Mouse (Mus musculus): ENCODE results near the gene Gas1. TPM values are rescaled to one million over a fixed set of nuclear protein-coding genes. Genes with fewer than 3 reads are reported as not detected.

Gene Gas1
- not detected in 2 replicates for polyA plus RNA-seq (2012; ENCODE audit: insufficient read depth, low replicate concordance)

DNA sequence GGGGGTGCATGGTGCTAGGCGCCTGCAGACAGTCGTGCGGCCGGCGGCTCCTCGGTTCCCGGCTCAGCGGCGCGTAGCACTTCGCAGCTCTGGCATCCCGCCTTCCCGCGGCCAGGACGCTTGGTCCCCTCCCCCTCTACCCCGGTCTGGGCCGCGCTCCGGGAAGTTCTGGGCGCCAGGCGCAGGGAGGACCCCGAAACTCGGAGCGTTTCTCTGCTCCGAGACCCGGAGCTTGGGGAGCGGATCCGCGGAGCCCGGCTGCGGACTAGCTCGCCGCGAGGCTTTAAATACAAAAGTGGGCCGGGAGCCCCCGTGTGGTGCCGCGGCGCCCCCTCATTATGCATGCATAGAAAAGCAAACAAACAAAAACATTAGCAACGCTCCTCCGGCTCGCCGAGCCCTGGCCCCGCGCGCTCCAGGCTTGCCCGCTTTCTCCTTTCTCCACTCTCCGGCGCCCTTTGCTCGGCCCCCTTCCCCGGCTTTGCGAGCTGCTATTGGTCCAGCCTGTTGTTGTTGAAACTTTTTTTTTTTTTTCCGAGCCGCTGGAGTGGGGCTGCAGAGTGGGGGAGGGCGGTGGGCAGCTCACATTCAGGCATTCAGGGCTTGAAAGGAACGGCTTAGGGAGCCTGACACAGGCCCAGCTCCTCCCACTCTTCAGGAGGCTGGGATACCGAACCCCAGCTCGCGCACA is at the start of gene Gas1:
Gene Gas1 (minus strand): TSS at position 260 of the 691 bp plus-strand sequence.
- H3K4me3 ChIP-seq (replicated peaks) = peak within 1 kb of the TSS; percentile 89
- H3K27me3 ChIP-seq (replicated peaks) = peaks cover 63% of the 10 kb centered on the region
- H3K4me1 ChIP-seq = peaks cover 31% of the 10 kb centered on the region
- H3K36me3 ChIP-seq (replicated peaks; ENCODE audit: low read length) = no peaks in the 10 kb centered on the region
- TF ChIP-seq GATA1 (IDR thresholded peaks at IDR 0.05; ENCODE audit: borderline replicate concordance, low read length) (no peak), FLI1 (IDR thresholded peaks at IDR 0.05; ENCODE audit: low read length) (no peak)
- H3K9me3 ChIP-seq = peaks cover 8% of the 10 kb centered on the region

GRCm38 (mm10) chr13:60226251-60226836 is 49.2 kb upstream of the Gas1 start:
- H3K4me3 ChIP-seq (replicated peaks) = no peak overlapping the region
- peaks cover 61% of the 10 kb centered on the region for H3K9me3 ChIP-seq
- H3K27me3 ChIP-seq (replicated peaks) = no peaks in the 10 kb centered on the region
- H3K36me3 ChIP-seq (replicated peaks; ENCODE audit: low read length) = no peaks in the 10 kb centered on the region
- TF ChIP-seq GATA1 (IDR thresholded peaks at IDR 0.05; ENCODE audit: borderline replicate concordance, low read length) (no peak), FLI1 (IDR thresholded peaks at IDR 0.05; ENCODE audit: low read length) (no peak)
- no peaks in the 10 kb centered on the region for H3K4me1 ChIP-seq

GRCm38 (mm10) chr13:60225736-60226135 is 48.6 kb upstream of the Gas1 start:
- Histone ChIP-seq H3K4me3 (replicated peaks) (no peak overlapping the region), H3K4me1 (no peaks in the 10 kb centered on the region), H3K9me3 (peaks cover 58% of the 10 kb centered on the region), H3K36me3 (replicated peaks; ENCODE audit: low read length) (no peaks in the 10 kb centered on the region), H3K27me3 (replicated peaks) (no peaks in the 10 kb centered on the region)
- TF ChIP-seq GATA1 (IDR thresholded peaks at IDR 0.05; ENCODE audit: borderline replicate concordance, low read length) (no peak), FLI1 (IDR thresholded peaks at IDR 0.05; ENCODE audit: low read length) (no peak)

GRCm38 (mm10) chr13:60225276-60225675 is 48.1 kb upstream of the Gas1 start:
- no peaks in the 10 kb centered on the region for H3K36me3 ChIP-seq (replicated peaks; ENCODE audit: low read length)
- no peaks in the 10 kb centered on the region for H3K4me1 ChIP-seq
- no peak overlapping the region for H3K4me3 ChIP-seq (replicated peaks)
- no peaks in the 10 kb centered on the region for H3K27me3 ChIP-seq (replicated peaks)
- TF ChIP-seq GATA1 (IDR thresholded peaks at IDR 0.05; ENCODE audit: borderline replicate concordance, low read length) (no peak), FLI1 (IDR thresholded peaks at IDR 0.05; ENCODE audit: low read length) (no peak)
- H3K9me3 ChIP-seq = peaks cover 53% of the 10 kb centered on the region

- TF ChIP-seq FLI1 (IDR thresholded peaks at IDR 0.05; ENCODE audit: low read length) (no peak), GATA1 (IDR thresholded peaks at IDR 0.05; ENCODE audit: borderline replicate concordance, low read length) (no peak)
- Histone ChIP-seq H3K27me3 (replicated peaks) (no peaks in the 10 kb centered on the region), H3K4me3 (replicated peaks) (no peak overlapping the region), H3K36me3 (replicated peaks; ENCODE audit: low read length) (no peaks in the 10 kb centered on the region), H3K9me3 (peaks cover 42% of the 10 kb centered on the region), H3K4me1 (no peaks in the 10 kb centered on the region)
These were observed 46.6 kb upstream of the Gas1 start for GRCm38 (mm10) chr13:60223797-60224196.

DNA sequence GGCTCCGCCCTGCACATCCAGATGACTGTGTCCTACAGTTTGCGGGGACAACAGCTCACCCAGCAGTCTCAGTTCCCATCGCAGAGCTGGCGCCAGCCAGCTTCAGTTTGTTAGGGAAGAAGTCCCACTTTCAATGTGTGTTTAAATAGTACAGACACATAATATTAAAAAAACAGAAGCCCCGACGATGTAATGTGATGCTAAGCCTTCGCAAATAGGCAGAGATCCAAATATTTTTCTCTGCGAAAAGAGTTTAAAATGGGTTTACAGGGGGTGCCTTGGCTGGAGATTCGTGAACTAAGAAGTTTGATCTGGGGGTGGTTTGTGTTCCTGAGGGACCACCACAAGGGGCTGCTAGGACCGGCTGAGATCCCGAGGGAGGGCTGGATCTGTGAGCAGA is 45.2 kb upstream of the Gas1 start:
- Histone ChIP-seq H3K9me3 (peaks cover 33% of the 10 kb centered on the region), H3K4me1 (no peaks in the 10 kb centered on the region), H3K4me3 (replicated peaks) (no peak overlapping the region), H3K27me3 (replicated peaks) (no peaks in the 10 kb centered on the region), H3K36me3 (replicated peaks; ENCODE audit: low read length) (no peaks in the 10 kb centered on the region)
- TF ChIP-seq GATA1 (IDR thresholded peaks at IDR 0.05; ENCODE audit: borderline replicate concordance, low read length) = no peak
- no peak for TF ChIP-seq FLI1 (IDR thresholded peaks at IDR 0.05; ENCODE audit: low read length)

- Histone ChIP-seq H3K4me1 (no peaks in the 10 kb centered on the region), H3K27me3 (replicated peaks) (no peaks in the 10 kb centered on the region), H3K36me3 (replicated peaks; ENCODE audit: low read length) (no peaks in the 10 kb centered on the region), H3K9me3 (peaks cover 31% of the 10 kb centered on the region), H3K4me3 (replicated peaks) (no peak overlapping the region)
- no peak for TF ChIP-seq FLI1 (IDR thresholded peaks at IDR 0.05; ENCODE audit: low read length)
- no peak for TF ChIP-seq GATA1 (IDR thresholded peaks at IDR 0.05; ENCODE audit: borderline replicate concordance, low read length)
These were observed 36.7 kb upstream of the Gas1 start for GRCm38 (mm10) chr13:60213896-60214295.

DNA sequence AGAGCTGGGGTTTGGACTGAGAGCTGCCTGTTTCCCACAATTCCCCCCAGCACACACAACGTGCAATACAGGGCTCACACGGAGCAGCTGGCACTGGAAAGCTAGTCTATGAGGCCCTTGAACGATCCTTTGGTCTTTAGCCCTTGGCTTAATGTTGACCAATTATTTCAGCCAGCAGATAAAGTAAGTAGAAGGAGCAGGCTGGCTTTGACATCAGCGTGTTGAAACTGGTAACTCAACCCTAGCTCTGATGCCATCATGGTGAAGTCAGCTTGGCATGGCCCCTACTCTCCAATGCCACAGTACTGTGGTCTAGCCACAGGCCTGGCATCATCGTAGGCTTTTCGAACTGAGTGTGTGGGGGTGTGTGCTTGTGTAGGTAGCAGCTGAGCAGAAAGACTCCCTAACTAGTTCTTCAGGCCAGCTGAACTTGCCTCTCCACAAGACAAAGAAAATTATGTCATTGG is 30.0 kb upstream of the Gas1 start:
- Histone ChIP-seq H3K4me1 (no peaks in the 10 kb centered on the region), H3K36me3 (replicated peaks; ENCODE audit: low read length) (no peaks in the 10 kb centered on the region), H3K4me3 (replicated peaks) (no peak overlapping the region), H3K27me3 (replicated peaks) (no peaks in the 10 kb centered on the region), H3K9me3 (peaks cover 47% of the 10 kb centered on the region)
- TF ChIP-seq GATA1 (IDR thresholded peaks at IDR 0.05; ENCODE audit: borderline replicate concordance, low read length) (no peak), FLI1 (IDR thresholded peaks at IDR 0.05; ENCODE audit: low read length) (no peak)

DNA sequence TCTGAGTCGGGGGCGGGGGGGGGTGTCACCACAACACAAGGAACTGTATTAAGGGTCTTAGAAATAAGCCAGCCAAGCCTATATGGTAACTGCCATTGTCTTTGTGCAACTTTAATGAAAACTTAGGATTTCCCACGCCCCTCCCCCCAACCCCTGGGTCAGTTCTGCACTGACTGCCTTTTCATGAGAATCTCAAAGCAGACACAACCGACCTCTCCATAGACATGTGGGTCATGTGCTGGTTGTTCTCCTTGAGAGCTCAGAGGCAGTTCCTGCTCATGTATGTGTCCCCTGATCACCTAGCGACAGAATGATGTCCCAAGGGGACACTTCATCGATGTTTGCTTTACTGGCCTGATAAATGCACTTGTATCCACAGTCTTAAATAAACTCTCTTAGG is 27.6 kb upstream of the Gas1 start:
- Histone ChIP-seq H3K9me3 (peaks cover 38% of the 10 kb centered on the region), H3K4me3 (replicated peaks) (no peak overlapping the region), H3K27me3 (replicated peaks) (no peaks in the 10 kb centered on the region), H3K4me1 (no peaks in the 10 kb centered on the region), H3K36me3 (replicated peaks; ENCODE audit: low read length) (no peaks in the 10 kb centered on the region)
- TF ChIP-seq FLI1 (IDR thresholded peaks at IDR 0.05; ENCODE audit: low read length) = no peak
- no peak for TF ChIP-seq GATA1 (IDR thresholded peaks at IDR 0.05; ENCODE audit: borderline replicate concordance, low read length)

DNA sequence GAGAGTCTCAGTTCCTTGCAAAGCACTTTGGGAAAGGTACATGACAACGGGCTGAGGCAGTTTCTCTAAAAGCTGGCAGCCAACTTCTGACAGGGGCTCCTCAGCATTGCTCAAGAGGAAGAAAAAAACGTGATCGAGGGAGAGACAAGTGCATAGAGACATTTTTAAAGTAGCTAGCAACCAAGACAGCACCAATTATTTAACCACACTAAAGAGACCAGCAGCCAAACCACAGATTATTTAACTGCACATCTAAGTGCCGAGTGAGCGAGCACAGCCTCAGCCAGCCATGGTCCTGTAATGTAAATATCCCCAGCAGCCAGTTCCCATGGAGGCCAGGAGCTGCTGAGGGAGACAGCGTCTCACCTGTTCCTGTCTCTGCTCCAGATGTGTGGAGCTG is 16.1 kb upstream of the Gas1 start:
- no peak for TF ChIP-seq GATA1 (IDR thresholded peaks at IDR 0.05; ENCODE audit: borderline replicate concordance, low read length)
- TF ChIP-seq FLI1 (IDR thresholded peaks at IDR 0.05; ENCODE audit: low read length) = no peak
- no peak overlapping the region for H3K4me3 ChIP-seq (replicated peaks)
- no peaks in the 10 kb centered on the region for H3K36me3 ChIP-seq (replicated peaks; ENCODE audit: low read length)
- no peaks in the 10 kb centered on the region for H3K27me3 ChIP-seq (replicated peaks)
- peaks cover 23% of the 10 kb centered on the region for H3K9me3 ChIP-seq
- H3K4me1 ChIP-seq = peaks cover 7% of the 10 kb centered on the region; the same call in 1 of the 2 replicates

Measured in megakaryocyte, embryonic 14.5 days (primary cell).